Mouse (Mus musculus): ENCODE measurements around the gene Abcc9. TPM values are rescaled to one million over a fixed set of nuclear protein-coding genes. Genes with fewer than 3 reads are reported as not detected.

Gene Abcc9
- polyA plus RNA-seq, 1 experiment from 2014 or later = 4.4 TPM

DNA sequence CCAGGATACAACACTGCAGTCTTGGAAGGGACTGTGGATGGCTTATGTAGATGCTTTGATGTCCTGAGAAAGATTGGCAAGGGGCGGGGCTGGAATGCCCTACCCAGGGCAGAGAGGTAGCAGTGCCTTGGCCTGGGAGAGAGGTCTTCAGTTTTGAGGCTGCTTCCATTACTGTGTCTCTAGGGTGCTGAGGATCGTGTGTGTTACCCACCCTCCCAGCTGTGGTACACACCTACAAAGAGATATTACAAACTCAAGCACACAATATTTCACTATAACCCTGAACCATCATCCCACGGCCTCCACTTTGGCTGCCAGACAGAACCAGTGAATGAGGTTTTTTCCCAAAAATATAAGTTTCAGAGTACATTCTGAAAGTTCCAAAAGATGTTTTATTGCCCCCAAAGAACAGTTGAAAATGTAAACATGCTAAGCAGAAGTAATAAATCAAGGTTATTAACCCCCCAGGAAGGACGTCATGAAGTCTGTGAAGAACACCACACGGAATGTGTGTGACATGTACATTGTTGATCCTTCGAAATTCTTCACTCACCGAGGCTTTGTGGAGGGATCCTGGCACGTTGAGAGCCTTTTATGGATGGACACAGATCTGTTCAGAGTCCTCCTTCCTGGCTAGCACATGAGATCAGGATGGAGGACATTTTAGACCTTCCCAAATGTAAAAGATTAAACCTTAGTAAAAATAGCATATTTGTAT is 159.9 kb downstream of the Abcc9 start:
- Histone ChIP-seq H3K4me2 (ENCODE audit: low read length) (no peak overlapping the region), H3K9me3 (ENCODE audit: control insufficient read depth, low read length) (no peaks in the 10 kb centered on the region), H3K4me1 (ENCODE audit: control insufficient read depth, insufficient read depth, low read length) (no peaks in the 10 kb centered on the region), H3K36me3 (ENCODE audit: control insufficient read depth, insufficient read depth, low read length) (no peaks in the 10 kb centered on the region), H3K27ac (replicated peaks; ENCODE audit: low read depth, low read length) (no peak overlapping the region), H3K9ac (replicated peaks; ENCODE audit: low read length) (no peak overlapping the region), H3K4me3 (replicated peaks; ENCODE audit: low read depth, low read length) (no peak overlapping the region), H3K27me3 (ENCODE audit: control insufficient read depth, insufficient read depth, low read length) (no peaks in the 10 kb centered on the region)
- ATAC-seq (ENCODE audit: low FRiP score, low TSS enrichment) (no peak), DNase-seq (no peak)
- WGBS = 87% methylated on average over 8 of the region's 8 CpGs

GRCm38 (mm10) chr6:142540561-142541160 is 161.5 kb downstream of the Abcc9 start:
- Histone ChIP-seq H3K4me1 (ENCODE audit: control insufficient read depth, insufficient read depth, low read length) (no peaks in the 10 kb centered on the region), H3K9me3 (ENCODE audit: control insufficient read depth, low read length) (no peaks in the 10 kb centered on the region), H3K27ac (replicated peaks; ENCODE audit: low read depth, low read length) (no peak overlapping the region), H3K4me2 (ENCODE audit: low read length) (no peak overlapping the region), H3K9ac (replicated peaks; ENCODE audit: low read length) (no peak overlapping the region), H3K4me3 (replicated peaks; ENCODE audit: low read depth, low read length) (no peak overlapping the region), H3K36me3 (ENCODE audit: control insufficient read depth, insufficient read depth, low read length) (no peaks in the 10 kb centered on the region), H3K27me3 (ENCODE audit: control insufficient read depth, insufficient read depth, low read length) (no peaks in the 10 kb centered on the region)
- WGBS = 93% methylated on average over 10 of the region's 10 CpGs
- no peak for ATAC-seq (ENCODE audit: low FRiP score, low TSS enrichment)
- no peak for DNase-seq

DNA sequence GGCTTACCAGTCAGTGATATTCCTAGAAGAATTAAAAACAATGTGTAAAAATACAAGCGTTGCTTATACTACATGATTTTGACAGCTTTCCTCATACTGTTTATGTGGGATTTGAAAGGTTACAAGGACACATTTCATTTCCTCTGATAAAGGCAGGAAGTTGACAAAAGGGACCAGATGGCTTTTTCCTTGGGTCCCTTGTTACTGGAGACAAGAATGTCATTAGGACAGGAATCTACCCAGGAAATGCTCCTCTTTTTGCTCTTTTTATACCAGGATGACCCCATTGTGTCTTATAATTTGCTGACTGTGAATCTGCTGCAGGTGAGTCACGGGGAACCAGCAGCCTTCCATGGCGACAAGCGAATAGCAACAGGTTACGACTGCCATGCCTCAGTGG is 162.0 kb downstream of the Abcc9 start:
- no peak for DNase-seq
- H3K4me2 ChIP-seq (ENCODE audit: low read length) = no peak overlapping the region
- no peaks in the 10 kb centered on the region for H3K4me1 ChIP-seq (ENCODE audit: control insufficient read depth, insufficient read depth, low read length)
- no peaks in the 10 kb centered on the region for H3K9me3 ChIP-seq (ENCODE audit: control insufficient read depth, low read length)
- H3K27me3 ChIP-seq (ENCODE audit: control insufficient read depth, insufficient read depth, low read length) = no peaks in the 10 kb centered on the region
- H3K36me3 ChIP-seq (ENCODE audit: control insufficient read depth, insufficient read depth, low read length) = no peaks in the 10 kb centered on the region
- ATAC-seq (ENCODE audit: low FRiP score, low TSS enrichment) = no peak
- 93% methylated on average over 5 of the region's 5 CpGs for WGBS
- no peak overlapping the region for H3K9ac ChIP-seq (replicated peaks; ENCODE audit: low read length)
- H3K4me3 ChIP-seq (replicated peaks; ENCODE audit: low read depth, low read length) = no peak overlapping the region
- H3K27ac ChIP-seq (replicated peaks; ENCODE audit: low read depth, low read length) = no peak overlapping the region

GRCm38 (mm10) chr6:142538503-142538902 is 163.6 kb downstream of the Abcc9 start:
- no peak for DNase-seq
- H3K36me3 ChIP-seq (ENCODE audit: control insufficient read depth, insufficient read depth, low read length) = no peaks in the 10 kb centered on the region
- no peak overlapping the region for H3K4me3 ChIP-seq (replicated peaks; ENCODE audit: low read depth, low read length)
- ATAC-seq (ENCODE audit: low FRiP score, low TSS enrichment) = no peak
- H3K27me3 ChIP-seq (ENCODE audit: control insufficient read depth, insufficient read depth, low read length) = no peaks in the 10 kb centered on the region
- WGBS = 86% methylated on average over 17 of the region's 17 CpGs
- no peak overlapping the region for H3K27ac ChIP-seq (replicated peaks; ENCODE audit: low read depth, low read length)
- H3K9me3 ChIP-seq (ENCODE audit: control insufficient read depth, low read length) = no peaks in the 10 kb centered on the region
- H3K9ac ChIP-seq (replicated peaks; ENCODE audit: low read length) = no peak overlapping the region
- no peak overlapping the region for H3K4me2 ChIP-seq (ENCODE audit: low read length)
- no peaks in the 10 kb centered on the region for H3K4me1 ChIP-seq (ENCODE audit: control insufficient read depth, insufficient read depth, low read length)

Other genes with a start within 250 kb of the Abcc9 start
- not detected in 2 replicates for gene Gys2, start 229.2 kb downstream of the Abcc9 start, polyA plus RNA-seq (2014; fragmentation: Nextera tagmentation; extraction: Ambion mirVana)
- 486 and 524 TPM in 2 replicates for gene Ldhb, start 194.4 kb downstream of the Abcc9 start, polyA plus RNA-seq (2014; fragmentation: Nextera tagmentation; extraction: Ambion mirVana)
- 10.7 and 13.6 TPM in 2 replicates for gene Kcnj8, start 130.7 kb downstream of the Abcc9 start, polyA plus RNA-seq (2014; fragmentation: Nextera tagmentation; extraction: Ambion mirVana)
- 228 and 230 TPM in 2 replicates for gene Cmas, start 54.4 kb upstream of the Abcc9 start, polyA plus RNA-seq (2014; fragmentation: Nextera tagmentation; extraction: Ambion mirVana)
- gene Sult6b2, start 102.2 kb upstream of the Abcc9 start, polyA plus RNA-seq (2014; fragmentation: Nextera tagmentation; extraction: Ambion mirVana) = 0.32 TPM in 1 of 2 replicates, not detected in the other

Measured in midbrain, embryonic 14.5 days (tissue).